Mouse (Mus musculus) right cerebral cortex, adult 18-20 months (tissue): ENCODE results near the gene Frrs1l.

Source experiments
- DNase-seq: peaks from one replicate; pipeline ENCODE4 v3.0.0; 2022; ENCODE audit warnings: mixed read lengths

The Frrs1l gene

DNA sequence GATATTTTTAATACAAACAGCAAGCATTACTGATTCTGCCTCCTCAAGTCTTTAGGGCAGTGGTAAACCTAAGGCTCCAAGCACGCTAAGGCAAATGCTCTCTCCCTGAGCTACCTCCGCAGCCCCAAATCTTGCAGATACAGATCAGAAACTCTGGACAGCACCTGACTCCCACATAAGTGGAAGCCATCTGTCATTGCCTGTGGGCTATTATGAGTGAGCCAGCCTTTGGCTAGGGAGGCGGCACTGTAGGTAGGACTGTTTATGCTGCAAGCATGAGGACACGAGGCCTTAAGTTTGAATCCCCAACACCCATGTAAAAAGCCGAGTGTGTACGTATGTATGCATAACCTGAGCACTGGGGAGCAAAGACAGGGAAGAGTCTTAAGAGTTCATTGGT, 26.5 kb downstream of the Frrs1l start:
- peak; percentile 75 for DNase-seq

DNA sequence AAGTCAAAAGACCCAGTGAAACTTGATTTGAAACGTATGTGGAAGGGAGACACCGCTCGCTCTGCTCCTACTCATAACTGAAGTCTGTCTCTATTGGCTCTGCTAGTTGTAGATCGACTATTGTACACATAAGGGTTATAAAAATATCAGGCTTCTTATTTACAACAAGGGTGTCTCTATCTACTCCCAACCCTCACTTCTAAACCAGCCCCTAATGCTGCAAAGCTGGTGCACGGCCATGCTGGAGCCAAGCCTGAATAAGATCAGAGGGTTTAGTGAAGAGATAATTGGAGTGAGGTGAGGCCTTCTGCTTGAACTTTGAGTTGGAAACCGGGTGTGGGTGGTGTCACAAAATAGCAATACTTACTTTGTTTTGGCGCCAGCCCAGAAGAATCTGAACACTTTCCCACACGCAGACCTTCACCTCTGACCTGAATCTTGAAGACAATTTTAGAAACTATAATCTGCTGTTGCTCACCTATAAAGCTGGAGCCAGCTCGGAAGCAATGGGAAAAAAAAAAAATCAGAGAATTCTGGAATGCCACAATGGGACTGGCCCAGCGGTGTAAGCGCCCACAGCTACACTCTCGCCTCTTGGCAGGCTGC, 28.8 kb downstream of the Frrs1l start:
- no peak for DNase-seq

DNA sequence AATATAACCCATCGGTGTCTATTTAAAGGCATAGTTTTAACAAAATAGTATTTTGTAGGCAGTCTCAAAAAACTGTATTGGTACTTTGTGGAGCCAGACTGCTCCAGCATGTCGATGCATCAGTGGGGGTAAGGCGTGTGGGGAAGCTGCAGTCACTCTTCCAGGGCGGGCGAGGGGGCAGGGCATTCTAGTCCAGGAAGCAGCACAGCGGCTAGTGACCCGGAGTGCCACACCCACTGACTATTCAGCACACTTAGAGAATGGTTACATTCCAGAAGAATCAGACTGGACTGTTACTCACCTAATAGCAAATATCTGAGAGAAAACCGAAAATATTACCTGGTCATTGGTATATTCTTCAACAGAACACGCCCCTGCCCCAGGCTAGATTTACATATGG, 32.7 kb downstream of the Frrs1l start:
- DNase-seq = no peak

DNA sequence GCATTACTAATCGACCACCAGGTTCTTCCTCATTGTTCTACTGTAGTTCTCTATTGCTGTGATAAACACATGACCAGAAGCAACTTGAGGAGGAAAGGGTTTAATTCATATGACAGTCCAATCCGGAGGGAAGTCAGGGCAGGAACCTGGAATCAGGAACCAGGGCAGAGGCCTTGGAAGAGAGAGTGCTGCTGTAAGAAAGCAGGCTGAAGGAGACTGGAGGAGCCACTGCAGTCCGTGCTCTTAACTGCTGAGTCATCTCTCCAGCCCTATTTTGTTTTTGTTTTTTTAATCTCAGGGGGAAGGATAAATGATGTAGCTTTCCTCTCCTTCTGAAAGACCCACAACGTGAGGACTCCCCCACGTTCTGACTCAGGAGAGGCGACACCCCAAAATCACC, 37.0 kb downstream of the Frrs1l start:
- no peak for DNase-seq

DNA sequence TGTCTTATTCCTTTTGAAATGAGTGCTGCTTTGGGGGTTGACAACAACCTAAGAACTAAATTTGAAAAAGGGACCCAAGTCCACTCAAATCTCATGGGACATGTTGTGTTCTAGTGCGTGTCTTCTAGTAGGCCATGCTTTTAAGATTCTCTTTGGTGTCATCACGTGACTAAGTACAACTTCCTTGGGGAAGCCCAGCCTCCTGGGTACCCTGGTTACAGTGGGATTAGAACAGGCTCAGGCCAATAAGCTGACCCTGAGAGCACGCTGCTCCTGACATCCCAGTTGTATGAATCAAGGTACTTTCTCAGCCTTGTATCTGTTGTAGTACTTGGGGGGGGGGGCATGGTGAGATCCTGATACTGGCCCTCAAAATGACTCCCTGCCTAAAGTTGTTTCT, 38.5 kb downstream of the Frrs1l start:
- no peak for DNase-seq

DNA sequence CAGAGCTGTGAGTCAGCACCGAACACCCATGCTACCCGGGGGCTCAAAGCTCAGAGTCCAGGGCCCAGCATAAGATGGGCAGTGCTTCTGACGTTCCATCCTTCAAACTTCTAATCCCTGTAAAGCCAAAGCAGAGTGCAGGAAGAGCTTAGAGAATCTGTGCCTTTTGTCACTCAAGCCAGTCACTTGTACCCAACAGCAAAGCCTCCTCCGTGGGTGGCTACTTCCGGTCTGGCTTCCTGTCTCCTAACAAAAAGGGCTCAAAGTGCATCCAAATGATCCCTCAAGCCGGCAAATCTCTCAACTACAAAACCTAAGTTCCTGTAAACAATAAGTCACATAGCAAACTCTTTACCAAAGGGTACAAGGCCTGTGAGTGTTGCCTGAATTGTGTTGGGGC, 40.7 kb downstream of the Frrs1l start:
- DNase-seq = no peak

DNA sequence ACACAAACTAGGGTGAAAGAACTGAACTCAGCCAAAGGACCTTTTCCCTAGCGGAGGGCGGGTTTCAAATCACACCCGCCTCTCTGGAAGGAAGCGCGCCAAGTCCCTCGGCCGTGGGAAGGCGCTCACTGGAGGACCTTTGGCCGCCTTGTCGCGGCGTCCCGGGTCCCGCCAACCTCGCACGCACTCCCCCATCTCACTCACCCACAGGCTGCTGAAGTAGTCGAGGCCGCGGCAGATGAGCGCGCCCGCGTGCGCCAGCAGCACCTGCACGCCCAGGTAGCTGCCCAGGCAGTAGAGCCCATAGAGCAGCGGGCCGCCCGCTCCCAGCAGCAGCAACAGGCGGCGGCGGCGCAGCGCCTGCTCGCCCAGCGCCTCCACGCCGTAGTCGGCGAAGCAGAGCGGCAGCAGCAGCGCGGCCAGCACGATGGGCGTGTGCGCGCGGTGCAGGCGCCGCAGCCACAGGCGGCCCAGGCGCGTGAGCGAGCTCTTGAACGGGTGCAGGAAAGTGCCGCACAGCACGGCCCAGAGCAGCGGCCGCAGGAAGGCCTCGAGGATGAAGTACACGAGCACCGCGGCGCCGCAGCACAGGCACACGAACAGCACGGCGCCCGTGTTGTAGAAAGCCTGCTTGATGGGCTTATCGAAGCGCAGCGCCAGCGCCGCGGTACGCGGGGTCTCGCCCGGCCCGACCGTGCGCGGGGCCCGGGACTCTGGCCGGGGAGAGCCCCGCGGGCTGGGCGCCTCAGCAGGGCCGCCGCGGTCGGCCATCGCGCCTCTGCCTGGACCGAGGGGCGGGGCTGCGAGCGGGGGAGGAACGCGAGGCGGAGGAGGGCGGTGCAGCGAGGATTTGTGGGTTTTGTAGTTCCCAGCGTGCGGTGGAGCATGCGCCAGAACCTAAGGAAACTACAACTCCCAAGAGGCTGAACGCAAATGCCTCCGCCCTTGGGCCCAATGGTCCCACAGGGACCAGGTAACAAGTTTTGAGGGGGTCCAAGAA, 43.2 kb downstream of the Frrs1l start, which contains the start of gene Tmem245:
Gene Tmem245, minus strand, starts transcription at position 797 of the 1,000 bp plus-strand sequence.
- DNase-seq = peak; percentile 96

DNA sequence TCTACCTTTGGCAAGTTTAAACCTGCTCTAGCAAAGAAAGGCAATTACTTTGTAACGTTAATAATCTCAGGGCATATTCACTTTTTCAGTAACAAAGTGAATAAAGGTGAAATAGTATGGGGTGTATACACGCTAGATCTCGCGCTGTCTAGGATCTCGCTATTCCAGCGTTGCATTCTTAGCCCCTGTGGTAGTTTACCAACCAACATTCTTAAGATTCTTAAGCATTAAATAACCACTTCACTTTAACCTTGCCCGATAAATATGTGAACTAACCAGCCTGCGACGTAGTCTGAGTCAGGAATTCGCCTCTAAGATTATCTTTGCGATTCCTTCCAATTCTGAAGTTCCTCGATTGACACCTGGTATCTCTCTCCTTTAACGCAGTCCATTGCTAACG, 44.0 kb downstream of the Frrs1l start:
- no peak for DNase-seq

DNA sequence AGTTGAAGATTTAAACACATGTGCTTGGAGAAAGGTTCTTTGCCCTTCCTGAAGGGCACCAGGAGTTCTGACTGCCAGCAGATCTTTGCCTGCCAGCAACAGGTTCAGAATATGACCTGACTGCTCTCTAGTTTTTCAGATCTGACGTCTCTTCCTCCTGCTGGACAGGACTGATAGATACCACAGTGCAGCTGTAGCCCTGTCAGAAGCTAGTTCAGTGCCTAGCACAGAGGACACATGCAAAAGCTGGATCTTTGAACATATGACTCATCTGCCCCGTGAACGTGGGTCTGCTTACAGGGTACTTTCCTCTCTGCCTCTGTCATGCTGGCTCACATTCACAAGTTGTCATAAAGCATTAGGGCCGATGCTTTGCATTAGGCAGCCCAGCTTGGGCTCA, 45.9 kb downstream of the Frrs1l start:
- peak; percentile 35 for DNase-seq

DNA sequence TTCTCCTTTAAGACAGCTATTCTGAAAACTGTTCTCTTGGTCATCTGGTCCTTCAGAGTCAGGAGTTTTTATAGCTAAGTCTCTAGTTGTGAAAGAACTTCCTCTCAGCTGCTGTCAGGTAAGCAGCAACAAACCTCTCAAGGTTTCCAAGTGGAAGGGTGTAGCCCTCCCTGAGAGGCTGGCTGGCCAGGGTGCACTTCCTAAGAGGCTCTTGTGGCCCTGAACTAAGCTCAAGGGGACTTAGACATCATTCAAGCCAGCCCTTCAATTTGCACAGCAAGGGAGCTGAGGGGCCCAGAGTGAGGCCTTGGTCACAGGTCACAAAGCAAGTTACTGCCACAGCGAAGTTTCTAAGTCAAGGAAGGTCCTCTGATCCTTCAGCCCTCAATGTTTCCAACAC, 46.9 kb downstream of the Frrs1l start:
- DNase-seq = no peak

DNA sequence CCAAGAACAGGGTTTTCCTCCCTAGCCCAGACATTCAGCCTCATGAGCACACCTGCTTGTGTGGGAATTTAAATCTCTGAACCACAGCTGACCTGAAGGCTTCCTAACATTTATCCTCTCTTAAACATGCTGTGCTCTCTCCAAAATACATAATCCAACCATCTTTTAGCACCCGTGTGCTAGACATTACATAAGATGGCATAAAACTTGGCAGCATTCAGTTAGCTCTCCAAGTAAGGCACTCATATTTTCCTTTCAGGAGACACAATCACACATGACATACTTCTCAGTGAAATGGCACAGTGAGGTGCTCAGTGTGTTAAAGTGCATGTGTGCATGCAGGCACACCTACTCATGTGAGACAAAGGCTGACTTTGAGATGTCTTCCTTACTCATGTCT, 47.6 kb downstream of the Frrs1l start:
- no peak for DNase-seq

DNA sequence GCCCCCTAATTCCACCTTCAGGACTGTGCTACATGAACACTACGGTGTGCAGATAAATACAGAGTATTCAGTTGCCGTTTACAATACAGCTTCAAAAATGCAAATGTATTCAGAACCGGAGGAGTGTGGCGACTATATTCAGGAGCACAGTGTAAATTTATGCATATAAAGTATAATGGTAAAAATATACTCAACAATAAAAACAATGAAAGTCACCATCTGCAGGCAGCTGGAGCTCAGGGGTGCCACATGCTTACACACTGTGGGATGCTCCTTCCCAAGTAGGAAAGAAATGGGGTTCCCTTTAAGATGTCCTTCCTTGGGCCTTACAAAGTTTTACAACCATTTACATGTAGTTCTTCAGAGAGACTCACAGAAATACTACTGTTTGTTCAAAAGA, 48.7 kb downstream of the Frrs1l start:
- no peak for DNase-seq

DNA sequence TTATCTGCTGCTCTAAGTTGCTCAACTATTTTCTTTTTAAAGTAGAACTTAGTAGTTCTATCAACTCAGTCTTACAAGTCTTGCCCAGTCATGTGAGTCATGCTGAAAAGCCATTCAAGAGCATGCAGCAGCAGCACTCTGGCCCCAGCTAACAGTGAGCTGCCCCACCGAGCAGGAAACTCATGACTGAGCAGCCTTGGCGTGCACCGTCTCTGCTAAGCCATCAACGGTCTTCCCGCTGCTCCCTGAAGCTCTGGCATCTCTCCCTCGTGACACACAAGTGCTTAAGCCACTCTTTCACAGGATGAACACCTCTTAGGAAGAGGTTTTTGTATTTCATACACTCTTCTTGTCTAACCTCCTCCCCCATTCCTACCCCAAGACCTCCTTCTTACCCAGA, 53.1 kb downstream of the Frrs1l start:
- no peak for DNase-seq

DNA sequence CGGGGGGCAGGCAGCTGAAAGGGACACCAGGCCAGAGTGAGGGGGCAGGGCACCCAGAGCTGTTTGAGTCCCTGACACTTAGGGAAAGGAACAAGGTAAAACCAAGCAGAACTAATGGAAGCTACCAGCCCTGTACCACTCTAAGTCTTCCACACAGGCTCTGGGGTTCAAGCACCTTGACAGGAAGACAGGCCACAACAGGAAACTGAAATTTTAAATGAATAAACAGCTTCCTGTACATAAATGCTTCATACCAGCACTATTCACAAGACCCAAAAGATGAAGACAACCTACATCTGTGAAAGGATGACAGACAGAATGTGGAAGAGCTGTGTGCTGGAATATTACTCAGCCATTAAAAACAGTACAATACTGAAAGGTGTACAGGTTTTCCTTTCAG, 54.9 kb downstream of the Frrs1l start:
- DNase-seq = no peak

DNA sequence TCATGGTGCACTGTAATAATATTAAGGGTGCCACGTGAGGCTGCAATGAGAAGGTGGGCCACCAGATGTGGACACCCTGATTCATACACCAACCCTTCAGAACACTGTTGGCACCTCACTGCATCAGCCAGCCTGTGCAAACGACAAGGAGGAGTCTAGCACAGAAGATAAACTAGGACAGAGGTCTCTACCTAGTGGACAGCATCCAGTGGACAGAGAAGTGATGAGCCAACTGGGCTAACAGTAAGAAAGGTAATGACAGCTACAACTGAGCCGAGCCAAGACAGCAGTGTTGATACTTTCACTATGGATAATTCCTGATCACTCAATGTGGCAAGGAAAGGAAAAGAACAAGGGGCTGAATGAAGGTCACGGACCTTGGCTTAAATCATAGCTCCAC, 57.0 kb downstream of the Frrs1l start:
- no peak for DNase-seq

DNA sequence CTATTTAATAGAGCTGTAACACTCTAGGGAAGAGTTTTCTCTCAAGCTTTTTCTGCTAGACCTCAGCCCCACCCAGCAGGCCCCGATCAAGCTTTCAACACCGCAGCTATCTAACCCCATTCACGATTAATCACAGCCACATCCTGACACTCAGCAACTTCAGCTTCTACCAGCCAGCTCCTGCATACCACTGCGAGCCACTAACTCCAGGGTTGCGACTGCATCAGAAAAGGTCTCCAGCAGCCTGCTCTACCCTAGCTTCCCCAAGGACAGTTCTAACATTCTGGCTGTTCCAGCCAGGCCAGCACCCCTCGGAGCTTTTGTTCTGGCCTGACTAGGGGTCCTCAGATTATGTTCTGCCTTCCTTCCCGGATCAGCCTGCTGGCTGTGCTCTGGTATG, 58.1 kb downstream of the Frrs1l start:
- no peak for DNase-seq

DNA sequence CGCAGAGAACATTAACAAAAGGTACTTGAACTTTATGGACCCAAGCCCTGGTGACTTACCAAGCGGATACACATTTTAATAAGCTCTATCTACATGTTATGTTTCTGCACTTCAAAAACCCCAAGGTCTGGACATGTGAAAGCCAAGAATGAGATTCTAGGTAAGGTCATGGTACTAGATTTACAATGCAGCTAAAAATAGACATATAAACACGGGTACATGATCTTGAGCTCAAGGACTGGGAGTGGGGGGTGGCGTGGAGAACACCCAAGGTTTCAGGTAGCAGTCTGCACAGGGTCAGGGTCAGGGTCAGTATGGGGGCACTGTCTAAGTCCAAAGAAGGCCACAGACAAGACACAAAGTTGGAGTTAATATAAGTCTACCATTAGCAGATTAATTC, 59.9 kb downstream of the Frrs1l start:
- no peak for DNase-seq

DNA sequence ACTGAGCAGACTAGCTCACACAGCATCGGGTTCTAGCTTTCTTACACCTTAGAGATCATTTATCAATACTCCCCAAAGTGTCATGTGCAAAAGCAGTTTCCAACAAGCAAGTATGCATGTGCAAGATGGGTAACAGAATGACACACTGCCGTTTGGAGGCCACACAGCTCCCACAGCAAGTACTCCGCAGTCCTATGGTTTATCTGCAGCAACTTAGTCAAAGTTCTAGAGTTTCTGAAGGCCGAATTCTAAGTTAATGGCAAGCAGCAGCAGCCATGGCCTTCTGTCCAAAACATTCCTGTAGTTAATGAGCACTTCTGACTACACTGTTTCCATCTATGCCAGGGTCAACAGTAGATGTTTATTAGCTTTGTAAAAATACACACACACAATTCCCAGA, 63.2 kb downstream of the Frrs1l start:
- no peak for DNase-seq

DNA sequence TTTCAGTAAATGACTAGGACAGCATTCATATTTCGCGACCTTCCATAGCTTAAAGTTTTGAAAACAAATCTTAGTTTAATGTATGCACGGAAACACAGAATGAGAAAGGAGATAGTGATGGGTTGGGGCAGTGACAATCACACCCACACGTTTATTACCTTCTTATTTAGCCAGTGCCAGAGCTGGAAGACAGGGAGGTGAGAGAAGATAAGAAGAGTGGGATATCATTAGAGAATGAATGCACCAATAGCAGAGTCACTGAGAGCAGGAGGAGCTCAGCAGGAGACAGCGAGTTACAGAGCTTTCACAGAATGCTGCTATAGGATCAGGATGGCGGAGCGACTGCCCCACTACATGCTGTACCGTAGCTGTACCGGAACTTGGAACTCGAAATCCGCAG, 68.0 kb downstream of the Frrs1l start:
- no peak for DNase-seq

DNA sequence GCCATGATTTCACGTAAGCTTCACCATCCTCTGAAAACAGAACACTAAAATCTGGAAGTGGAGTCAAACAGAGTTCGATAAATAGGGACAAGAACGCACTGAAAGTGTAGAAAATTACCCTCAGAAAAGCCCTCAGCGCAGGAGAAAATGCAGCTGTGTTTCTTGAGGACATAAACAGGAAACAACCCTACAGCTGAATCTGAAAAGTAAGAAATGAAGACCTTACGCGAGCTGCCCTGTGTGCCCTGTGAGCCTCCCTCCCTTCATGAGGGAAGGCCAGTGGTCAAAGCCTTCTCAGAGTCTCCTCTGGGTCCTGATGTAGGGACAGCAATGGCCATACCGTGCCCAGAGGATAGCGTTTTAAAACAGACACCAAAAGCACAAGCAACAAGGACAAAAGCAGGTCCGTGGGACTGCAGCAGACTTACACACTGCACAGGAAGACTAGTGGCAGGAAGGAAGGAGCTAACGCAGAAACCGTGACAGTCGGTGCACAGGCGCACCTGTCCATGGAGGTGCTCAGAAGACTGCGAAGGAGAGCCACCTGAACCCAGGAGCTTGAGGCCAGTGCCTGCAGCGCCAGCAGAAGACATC, 74.4 kb downstream of the Frrs1l start:
- DNase-seq = no peak

DNA sequence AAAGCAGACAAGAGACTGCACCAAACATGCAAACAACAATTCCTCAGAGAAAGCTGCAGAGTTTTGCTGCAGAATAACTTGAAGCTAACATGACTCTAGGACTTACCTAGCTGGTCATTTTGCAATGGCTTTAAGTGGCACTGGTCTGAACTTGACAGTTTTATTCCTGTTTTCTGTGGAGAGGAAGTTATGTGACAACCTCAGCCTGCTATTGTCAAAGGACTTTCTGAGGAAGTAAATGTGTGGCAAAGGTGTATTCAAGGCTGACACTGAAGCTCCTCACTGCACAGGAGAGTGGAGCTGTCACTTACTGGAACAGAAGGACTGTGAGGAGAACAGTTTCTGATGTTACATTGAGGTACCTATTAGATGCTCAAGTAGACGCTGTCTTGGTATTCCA, 75.4 kb downstream of the Frrs1l start:
- DNase-seq = no peak

DNA sequence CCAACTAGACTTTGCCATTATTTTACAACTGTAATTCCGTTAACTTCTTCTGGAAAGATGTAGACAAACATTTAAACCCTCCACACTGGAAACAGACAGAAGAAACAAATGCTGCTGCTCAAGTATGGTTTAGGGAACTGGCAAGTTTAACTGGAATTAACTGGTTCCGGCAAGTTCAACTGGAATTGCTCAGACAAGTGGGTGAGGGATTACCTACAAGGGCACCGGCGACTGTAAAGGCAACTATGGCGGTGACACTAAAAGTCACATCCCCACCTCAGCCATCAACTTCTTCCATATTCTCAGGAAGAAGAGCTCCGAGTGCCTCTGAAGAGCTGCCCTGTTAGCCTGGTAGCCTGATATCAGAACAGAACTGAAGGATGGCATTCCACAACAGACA, 75.9 kb downstream of the Frrs1l start:
- no peak for DNase-seq

DNA sequence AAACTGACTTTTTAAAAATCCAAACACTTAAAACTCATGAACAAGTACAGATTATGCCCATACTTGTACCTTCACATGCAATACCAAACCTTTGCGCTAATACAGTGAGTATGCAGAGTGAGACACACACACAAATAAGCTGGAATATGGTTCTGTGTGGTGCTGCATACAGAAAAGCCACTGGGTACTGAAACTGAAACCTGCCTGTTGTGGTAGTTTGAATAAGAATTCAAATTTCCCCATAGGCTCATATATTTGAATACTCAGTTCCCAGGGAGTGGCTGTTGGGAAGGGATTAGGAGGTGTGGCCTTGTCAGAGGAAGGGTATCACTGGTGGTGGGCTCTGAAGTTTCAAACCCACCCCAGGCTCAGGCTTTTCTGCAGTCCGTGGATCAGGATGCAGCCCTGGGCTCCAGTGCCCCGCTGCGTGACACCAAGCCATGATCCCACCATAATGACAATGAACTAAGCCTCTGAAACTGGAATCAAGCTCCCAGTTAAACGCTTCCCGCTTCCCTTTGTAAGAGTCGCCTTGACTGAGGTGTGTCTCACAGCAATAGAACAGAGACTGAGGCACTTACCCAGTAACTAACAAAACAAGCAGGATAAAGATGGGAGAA, 77.7 kb downstream of the Frrs1l start:
- no peak for DNase-seq

DNA sequence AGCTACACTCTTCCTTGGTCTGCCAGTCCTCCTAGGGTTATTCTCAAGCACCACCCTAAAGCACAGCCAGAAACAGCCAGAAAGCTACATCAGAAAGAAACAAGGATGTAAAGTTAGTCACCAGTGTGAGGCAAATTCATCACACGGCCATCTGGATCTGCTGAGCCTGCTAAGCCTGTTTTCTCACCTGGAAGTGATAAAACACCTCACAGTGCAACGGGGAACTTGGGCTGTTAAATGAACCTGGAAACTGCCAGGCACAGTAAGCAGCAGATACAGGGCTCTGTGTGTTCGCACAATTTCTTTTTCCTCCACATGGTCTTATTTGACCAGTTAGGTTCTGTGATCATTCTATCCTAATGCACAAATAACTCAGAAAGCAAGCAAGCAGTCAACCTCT, 80.6 kb downstream of the Frrs1l start:
- DNase-seq = peak; percentile 30
